Mouse (Mus musculus): ENCODE results near the gene Zfp46.

- TF ChIP-seq CTCF (IDR thresholded peaks at IDR 0.05; ENCODE audit: extremely low read depth, insufficient read depth, insufficient read length, insufficient replicate concordance) = no peak
- TF ChIP-seq POLR2A (IDR thresholded peaks at IDR 0.05; ENCODE audit: low read depth, low read length) = no peak
Measured at GRCm38 (mm10) chr4:136242728-136243127, 41.8 kb upstream of the Zfp46 start.

Data from spleen, adult 2 months (tissue).